Mouse (Mus musculus) monocyte, adult 2 months (primary cell): ENCODE measurements around the gene Tmod4.
"Not testable (repeated sequence)": the region's sequence is repeated elsewhere in the genome, so short reads cannot be mapped to it uniquely, and the experiment has no call there.

ENCODE experiments used
- DNase-seq, 2 experiments: peaks; one replicate each; pipeline ENCODE4 v3.0.0; 2022; ENCODE audit warnings: low spot score in 2 of 2, low read depth in 1 of 2

Gene Tmod4

DNA sequence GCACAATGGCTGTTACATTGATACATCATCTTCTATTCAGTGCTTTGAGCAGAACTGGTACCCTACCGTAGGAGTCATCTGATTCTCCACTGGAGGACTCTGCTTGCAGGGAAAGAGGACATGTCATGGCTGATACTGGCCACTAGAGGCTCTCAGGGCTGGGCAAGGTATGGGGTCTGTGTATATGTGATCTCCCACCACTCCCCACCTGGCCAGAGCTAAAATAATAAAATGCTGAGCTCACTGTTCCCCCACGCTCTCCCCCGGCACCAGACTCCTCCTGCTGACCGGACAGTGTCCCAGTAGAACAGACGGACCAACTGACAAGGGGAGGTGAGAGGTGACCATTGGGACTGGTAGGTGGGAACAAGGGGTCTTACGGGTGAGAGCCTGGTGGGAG lies at the start of gene Tmod4:
Tmod4 (plus strand) TSS at position 231 of the 400 bp plus-strand sequence.
- DNase-seq = no peak

DNA sequence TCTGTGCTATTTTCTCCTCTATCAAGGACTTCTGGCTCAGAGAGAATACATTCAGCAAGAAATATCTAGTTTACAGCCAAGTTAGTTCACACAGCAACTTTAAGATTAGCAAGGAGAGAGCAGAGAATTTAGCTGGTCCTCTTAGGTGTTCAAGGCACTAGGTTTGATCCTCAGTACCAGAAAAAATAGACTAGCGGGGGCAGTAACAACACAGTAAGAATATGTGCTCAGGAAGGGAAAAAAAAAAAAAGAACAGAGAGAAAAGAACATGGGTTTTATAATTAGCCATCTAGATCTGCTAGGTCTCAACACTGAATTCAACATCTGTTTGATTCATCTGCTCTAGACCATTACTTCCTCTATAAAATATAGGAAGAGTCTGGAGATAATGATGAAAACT lies 36.2 kb upstream of the Tmod4 start:
- DNase-seq = no peak

- no peak for DNase-seq
These were observed 23.4 kb upstream of the Tmod4 start for GRCm38 (mm10) chr3:95100854-95101253.

GRCm38 (mm10) chr3:95105121-95105520 lies 19.2 kb upstream of the Tmod4 start:
- DNase-seq = no peak

- DNase-seq = no peak
These were observed 18.5 kb upstream of the Tmod4 start for GRCm38 (mm10) chr3:95105586-95106337.

DNA sequence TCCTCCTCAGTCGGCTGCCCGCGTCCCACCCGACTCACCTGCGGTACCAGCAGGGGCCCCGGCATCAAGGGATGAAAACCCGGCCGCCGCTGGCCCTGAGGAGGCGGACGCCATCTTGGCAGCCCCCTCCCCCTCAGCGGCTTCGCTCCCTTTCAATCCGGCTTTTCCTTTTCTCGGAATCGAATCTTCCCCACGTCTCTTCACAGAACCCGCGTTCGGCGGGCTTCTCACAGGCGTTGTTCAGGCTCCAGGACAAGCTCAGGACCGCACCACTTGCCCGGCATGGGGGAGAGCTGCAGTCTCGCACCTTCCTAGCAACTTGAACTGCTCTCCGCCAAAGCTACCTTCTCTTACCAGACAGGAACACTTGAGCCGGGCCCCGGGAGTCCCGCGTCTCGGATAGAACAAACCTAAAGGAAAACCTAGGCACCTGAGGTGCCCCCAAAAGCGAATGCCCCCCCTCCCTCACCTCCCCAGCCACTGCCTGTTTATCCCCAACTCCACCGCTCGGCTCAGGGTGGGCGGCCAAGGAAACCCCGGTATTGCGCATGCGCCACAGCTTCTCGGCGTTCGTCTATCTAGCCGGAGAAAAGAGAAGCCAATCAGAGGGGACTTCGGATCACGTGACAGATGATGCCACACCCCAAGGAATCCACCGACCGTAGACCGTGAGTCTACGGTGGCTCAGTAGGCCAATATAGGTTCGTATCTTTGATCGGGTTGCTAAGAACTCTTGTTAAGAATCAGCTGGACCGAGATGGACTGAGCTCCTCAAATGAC lies 17.7 kb upstream of the Tmod4 start, which contains the start of gene Pip5k1a:
Pip5k1a (minus strand) TSS at position 593 of the 780 bp plus-strand sequence.
- peak; percentile 85 to 88 for DNase-seq

- DNase-seq = not testable (repeated sequence)
These were observed 17.0 kb upstream of the Tmod4 start for GRCm38 (mm10) chr3:95107308-95107707.

DNA sequence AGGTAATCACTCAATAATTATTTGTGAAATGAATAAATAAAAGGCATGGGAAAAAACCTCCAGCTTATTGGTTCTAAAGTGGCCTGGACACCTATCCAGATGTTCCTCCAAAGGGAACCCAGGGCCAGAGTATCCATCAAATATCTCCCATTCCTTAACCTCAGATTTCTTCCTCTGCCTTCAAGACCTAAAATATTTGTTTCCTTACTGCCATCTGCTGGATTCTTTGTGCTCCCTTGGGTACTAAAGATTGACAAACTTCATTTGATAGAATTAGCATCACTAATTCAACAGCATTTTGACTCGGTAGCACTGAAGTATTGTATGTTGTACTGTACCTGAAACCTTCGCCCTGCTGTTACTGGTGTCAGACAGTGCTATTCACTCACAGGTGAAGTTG lies 16.4 kb upstream of the Tmod4 start:
- DNase-seq = no peak

GRCm38 (mm10) chr3:95110911-95111726 lies 13.2 kb upstream of the Tmod4 start, which contains the start of gene Vps72:
Gene Vps72, plus strand, starts transcription at chr3:95111022.
- peak; percentile 70 to 82 for DNase-seq

DNA sequence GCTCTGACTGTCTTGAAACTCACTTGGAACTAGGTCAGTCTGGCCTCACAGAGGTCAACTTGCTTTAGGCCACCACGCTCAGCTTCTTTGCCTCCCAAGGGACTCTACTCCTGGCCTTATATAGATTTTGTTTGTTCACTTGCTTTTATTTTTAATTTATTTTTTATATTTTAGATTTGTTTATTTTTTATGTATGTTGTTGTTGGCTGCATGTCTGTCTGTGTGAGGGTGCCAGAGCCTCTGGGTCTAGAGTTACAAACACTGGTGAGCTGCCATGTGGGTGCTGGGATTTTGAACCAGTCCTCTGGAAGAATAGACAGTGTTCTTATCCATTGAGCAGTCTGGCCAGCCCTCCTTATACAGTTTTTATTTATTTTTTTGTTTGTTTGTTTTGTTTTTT lies 11.5 kb upstream of the Tmod4 start:
- DNase-seq = no peak

GRCm38 (mm10) chr3:95117751-95118150 lies 6.5 kb upstream of the Tmod4 start:
- no peak for DNase-seq

DNA sequence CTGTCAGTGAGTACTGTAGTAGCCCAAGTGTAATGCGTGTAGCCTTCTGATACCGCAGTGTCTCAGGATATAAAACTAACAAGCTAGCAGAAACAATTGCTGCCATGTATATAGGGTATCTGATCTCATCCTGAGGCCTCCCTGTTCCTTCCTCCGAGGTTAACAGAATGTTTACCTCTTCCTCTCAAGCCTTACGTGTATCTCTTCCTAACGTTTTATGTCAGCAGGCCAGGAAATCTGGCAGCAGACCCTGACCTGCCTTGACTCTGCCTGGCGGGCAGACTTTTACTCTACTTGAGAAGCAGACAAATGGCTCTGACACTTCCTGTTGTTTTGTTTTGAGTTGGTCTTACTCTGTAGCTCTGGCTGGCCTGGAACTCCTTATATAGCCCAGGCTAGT lies 2.7 kb upstream of the Tmod4 start:
- DNase-seq = no peak

DNA sequence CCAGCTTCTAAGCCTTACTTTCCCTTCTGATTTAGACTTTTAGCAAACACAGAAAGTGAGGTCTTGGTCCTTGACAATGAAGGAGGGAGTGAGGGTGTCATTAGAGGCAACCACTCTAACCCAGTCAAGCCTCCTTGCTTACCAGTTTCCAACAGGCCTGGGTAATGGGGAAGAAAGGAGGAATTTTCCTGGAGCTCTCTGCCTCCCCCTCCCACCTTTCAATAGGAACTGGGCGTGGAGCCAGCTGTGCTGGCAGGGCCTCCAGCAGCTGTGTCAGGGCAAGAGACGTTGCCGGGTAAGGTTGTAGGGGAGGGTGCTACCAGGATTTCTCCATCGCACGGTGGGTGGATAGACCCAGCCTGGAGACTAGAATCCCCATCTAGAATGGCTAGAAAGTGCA lies 696 bp downstream of the Tmod4 start:
- no peak for DNase-seq

DNA sequence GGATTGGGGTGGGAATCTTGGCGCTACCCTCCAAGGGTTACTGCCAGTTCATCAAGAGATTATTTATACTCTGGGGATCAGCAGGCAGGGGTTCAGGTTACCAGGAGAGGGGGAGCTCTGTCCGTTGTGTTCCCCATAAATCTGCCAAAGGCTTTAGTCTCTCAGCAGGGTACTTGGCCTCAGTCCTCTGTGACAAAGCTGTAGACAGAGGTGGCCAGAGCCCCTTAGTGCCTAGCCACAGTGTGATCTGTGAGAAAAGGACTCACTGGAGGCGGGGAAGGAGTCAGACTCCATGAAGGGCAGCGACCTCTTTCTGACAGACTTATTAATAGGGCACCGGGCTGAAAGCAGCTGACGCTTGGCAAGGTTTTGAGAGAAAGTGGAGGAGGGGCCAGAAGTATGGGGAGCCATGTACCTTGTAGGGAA lies 5.0 kb downstream of the Tmod4 start:
- DNase-seq = no peak

DNA sequence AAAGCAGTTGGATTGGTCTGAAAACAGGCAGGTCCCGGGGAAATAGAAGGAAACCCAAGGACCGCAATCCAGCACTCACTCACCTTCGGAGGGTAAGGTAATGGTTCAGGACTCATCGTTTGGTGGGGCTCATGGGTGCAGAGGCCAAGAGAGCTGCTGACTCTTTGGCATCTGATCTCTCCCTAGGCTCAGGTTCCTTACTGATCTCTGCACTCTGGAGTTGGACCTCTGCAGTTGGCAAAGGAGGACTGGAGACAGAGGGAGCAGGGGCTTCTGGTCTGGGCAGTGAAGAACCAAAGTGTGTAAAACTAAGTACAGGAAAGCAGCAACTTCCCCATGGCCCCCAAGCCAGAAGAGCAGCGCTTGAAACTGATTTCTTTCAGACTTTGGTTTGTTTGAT lies 5.8 kb downstream of the Tmod4 start:
- DNase-seq = no peak

DNA sequence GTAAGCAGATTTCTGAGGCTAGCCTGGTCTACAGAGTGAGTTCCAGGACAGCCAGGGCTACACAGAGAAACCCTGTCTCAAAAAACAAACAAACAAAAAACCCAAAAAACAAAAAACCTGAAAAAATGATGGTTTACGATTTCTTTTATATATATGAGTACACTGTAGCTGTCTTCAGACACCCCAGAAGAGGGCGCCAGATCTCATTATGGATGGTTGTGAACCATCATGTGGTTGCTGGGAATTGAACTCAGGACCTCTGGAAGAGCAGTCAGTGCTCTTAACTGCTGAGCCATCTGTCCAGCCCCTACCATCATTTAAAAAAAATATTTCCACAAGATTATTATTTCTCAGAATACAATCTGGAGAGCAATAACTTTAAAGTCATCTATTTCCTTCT lies 8.1 kb downstream of the Tmod4 start:
- not testable (repeated sequence) for DNase-seq

DNA sequence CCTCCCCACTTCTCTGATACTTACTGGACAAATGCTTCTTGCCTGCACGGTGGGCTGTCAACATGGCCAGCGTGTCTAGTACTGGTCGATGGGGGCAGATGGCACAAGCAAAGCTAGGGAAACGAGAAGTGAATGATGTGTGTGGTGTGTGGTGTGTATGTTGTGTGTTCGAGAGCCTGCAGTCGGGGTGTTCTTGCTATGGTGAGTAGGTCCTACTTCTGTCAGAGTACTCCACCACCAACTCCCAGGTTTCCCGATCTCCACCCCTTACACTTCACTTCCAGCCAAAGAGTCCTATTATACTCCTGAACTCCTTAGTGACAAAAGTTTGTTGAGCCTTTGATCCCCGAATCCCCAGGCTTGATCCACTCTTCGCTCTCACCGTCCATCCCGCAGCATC lies 8.9 kb downstream of the Tmod4 start:
- no peak for DNase-seq

GRCm38 (mm10) chr3:95133680-95134101 lies 9.4 kb downstream of the Tmod4 start, which contains the start of the genes Scnm1 and Lysmd1:
Gene Scnm1, minus strand, starts transcription at chr3:95134011.
Gene Lysmd1, plus strand, starts transcription at chr3:95134088.
- peak; percentile 75 to 79 for DNase-seq

DNA sequence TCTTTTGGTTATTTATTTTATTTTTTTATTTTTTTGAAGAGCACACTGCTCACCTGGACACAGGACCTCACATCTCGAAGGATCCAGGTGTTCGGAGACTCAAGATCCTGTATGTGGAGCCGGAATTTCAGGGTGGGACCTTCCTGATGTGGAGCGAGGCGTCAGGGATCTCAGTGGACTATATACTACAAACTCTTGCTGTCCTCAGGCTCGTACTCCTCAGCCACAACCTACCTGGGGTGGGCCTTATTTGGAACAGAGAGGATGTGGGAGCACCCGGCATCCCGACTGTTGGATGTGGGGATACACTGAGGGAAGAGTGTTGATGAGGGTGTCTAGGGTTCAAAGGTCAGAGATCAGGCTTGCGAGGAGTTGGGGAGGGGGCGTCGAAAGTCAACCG lies 9.9 kb downstream of the Tmod4 start:
- DNase-seq = not testable (repeated sequence)

DNA sequence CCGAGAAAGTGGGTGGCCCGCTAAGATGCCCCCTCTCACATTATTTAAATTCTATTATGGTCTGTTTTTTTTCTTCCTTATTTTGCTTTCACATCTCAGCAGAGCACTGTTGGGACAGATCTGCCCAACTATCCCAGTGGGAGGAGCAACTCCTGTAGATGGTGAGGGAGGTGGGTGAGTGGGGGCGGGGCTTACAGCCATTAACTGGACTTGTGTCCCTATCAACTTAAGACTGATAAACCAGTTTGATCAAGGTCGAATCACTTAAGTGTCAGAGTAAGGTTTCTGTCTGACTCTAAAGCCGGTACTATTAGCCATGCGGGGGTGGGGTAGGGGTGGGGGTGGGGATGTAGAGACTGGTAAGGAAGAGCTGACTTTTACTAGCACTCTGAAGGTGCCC lies 10.7 kb downstream of the Tmod4 start:
- no peak for DNase-seq

DNA sequence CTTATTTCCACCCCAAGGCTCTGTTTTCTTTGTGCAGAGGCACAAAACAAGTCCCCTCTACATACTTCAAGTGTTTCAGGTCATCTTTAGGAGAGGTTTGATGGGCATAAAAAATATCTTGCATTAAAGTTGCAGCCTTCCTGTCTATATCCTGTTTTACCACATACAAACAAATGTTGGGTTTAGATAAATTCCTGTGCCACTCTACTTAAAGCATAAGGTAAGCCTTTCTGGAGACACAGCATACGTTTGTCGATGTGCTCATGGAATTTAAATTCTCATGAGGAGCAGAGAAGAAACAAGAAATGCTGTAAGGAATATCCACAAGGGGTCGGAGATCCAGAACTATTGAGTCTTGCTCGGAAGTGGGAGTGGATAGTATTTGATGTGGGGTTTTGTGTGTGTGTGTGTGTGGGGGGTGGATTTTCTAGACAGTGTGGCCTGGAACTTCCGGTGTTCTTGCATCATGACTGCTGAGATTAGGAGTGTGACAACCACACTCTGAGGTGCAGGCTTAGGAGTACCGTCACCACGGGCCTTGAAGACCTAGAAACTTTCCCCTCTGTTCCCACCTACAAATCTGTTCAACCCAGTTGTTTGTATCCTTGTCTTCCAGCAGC lies 11.3 kb downstream of the Tmod4 start:
- no peak for DNase-seq
